Mouse (Mus musculus) MEL (cell line): ENCODE results near the gene Gm42674.

ENCODE experiments used
- GABPA ChIP-seq: IDR thresholded peaks from 2 replicates; pipeline ENCODE4 v1.6.1; 2012; ENCODE audit warnings: low read depth, mild to moderate bottlenecking, inconsistent platforms, low read length, improper control_type of control experiment, moderate library complexity
- GATA1 ChIP-seq: IDR thresholded peaks from 2 replicates; pipeline ENCODE4 v1.6.1; 2011; ENCODE audit warnings: low read depth, low read length, improper control_type of control experiment
- MYC ChIP-seq: IDR thresholded peaks from 2 replicates; pipeline ENCODE4 v1.6.1; 2011; ENCODE audit warnings: low read depth, mild to moderate bottlenecking, low read length, improper control_type of control experiment, moderate library complexity
- SIN3A ChIP-seq: IDR thresholded peaks from 2 replicates; pipeline ENCODE4 v1.6.1; 2012; ENCODE audit warnings: low read length, improper control_type of control experiment, inconsistent platforms

DNA sequence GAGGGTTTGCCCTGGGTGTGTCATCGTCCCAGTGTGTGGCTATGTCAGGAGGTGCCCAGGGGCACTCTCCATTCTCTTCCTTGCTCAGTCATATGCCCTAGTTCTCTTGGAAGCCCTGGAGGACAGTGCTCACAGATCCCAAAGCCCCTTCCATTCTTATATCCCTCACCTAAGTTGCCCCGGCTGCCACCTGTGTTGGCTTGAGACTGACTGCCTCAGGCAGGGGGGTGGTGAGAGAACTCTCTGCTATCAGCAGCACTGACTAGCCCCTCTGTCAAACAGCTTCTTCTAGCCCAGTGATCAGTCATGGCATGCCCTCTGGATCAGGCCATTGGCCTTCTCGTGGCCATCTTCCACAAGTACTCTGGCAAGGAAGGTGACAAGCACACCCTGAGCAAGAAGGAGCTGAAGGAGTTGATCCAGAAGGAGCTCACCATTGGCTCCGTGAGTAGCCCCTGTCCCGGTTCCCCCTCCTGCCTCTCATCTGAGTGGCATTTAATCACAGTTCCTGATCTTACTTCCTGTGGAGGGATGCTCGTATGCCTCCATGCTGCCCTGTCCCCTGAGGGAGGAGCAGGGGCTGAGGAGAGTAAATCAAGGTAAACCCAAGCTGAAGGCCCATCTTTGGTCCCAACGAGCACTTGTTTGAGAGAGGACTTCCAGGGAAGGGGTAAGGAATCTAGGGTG lies 11.9 kb downstream of the Gm42674 start:
- no peak for TF ChIP-seq MYC
- TF ChIP-seq GATA1 = 0 out of 2 replicates have a peak, but pooled peaks have one; percentile 21
- TF ChIP-seq SIN3A = no peak
- no peak for TF ChIP-seq GABPA
